Mouse (Mus musculus): ENCODE data around the gene Trim58. TPM values are rescaled to one million over a fixed set of nuclear protein-coding genes. Genes with fewer than 3 reads are reported as not detected.

Gene Trim58
- polyA plus RNA-seq, 1 experiment from 2014 or later = 0.29 TPM

- H3K4me1 ChIP-seq = no peaks in the 10 kb centered on the region
- H3K4me3 ChIP-seq = no peak overlapping the region
- no peak overlapping the region for H3K27ac ChIP-seq
- H3K27me3 ChIP-seq (ENCODE audit: low read depth, poor library complexity, severe bottlenecking) = no peaks in the 10 kb centered on the region
- 89% methylated on average over 6 of the region's 6 CpGs for WGBS
- no peaks in the 10 kb centered on the region for H3K36me3 ChIP-seq
- no peak for DNase-seq (ENCODE audit: low spot score)
- H3K9me3 ChIP-seq (replicated peaks) = no peaks in the 10 kb centered on the region
Observed at GRCm38 (mm10) chr11:58618793-58619192, 21.5 kb upstream of the Trim58 start.

GRCm38 (mm10) chr11:58626146-58626545 lies 14.1 kb upstream of the Trim58 start:
- Histone ChIP-seq H3K27ac (no peak overlapping the region), H3K4me3 (no peak overlapping the region), H3K9me3 (replicated peaks) (no peaks in the 10 kb centered on the region), H3K4me1 (no peaks in the 10 kb centered on the region), H3K27me3 (ENCODE audit: low read depth, poor library complexity, severe bottlenecking) (no peaks in the 10 kb centered on the region), H3K36me3 (no peaks in the 10 kb centered on the region)
- no peak for DNase-seq (ENCODE audit: low spot score)
- WGBS = 70% methylated on average over 4 of the region's 4 CpGs

- DNase-seq (ENCODE audit: low spot score) = no peak
- 81% methylated on average over 5 of the region's 5 CpGs for WGBS
- no peak within 1 kb of the TSS for H3K27ac ChIP-seq
- no peaks in the 10 kb centered on the region for H3K27me3 ChIP-seq (ENCODE audit: low read depth, poor library complexity, severe bottlenecking)
- H3K4me3 ChIP-seq = no peak within 1 kb of the TSS
- no peaks in the 10 kb centered on the region for H3K9me3 ChIP-seq (replicated peaks)
- H3K4me1 ChIP-seq = no peaks in the 10 kb centered on the region
- H3K36me3 ChIP-seq = no peaks in the 10 kb centered on the region
Observed at GRCm38 (mm10) chr11:58630401-58630800, 9.9 kb upstream of the Trim58 start, which contains the start of gene Olfr323. Gene Olfr323 (minus strand): TSS chr11:58630501.

GRCm38 (mm10) chr11:58634878-58635277 lies 5.4 kb upstream of the Trim58 start:
- Histone ChIP-seq H3K9me3 (replicated peaks) (no peaks in the 10 kb centered on the region), H3K4me3 (no peak overlapping the region), H3K36me3 (no peaks in the 10 kb centered on the region), H3K27me3 (ENCODE audit: low read depth, poor library complexity, severe bottlenecking) (peaks cover 20% of the 10 kb centered on the region), H3K27ac (no peak overlapping the region), H3K4me1 (no peaks in the 10 kb centered on the region)
- WGBS = 72% methylated on average over 4 of the region's 4 CpGs
- no peak for DNase-seq (ENCODE audit: low spot score)

- Histone ChIP-seq H3K9me3 (replicated peaks) (no peaks in the 10 kb centered on the region), H3K27ac (no peak overlapping the region), H3K4me1 (peaks cover 9% of the 10 kb centered on the region), H3K27me3 (ENCODE audit: low read depth, poor library complexity, severe bottlenecking) (peaks cover 36% of the 10 kb centered on the region), H3K4me3 (no peak overlapping the region), H3K36me3 (no peaks in the 10 kb centered on the region)
- 18% methylated on average over 3 of the region's 4 CpGs for WGBS
- peak; percentile 72 for DNase-seq (ENCODE audit: low spot score)
Observed at GRCm38 (mm10) chr11:58636376-58636977, 3.8 kb upstream of the Trim58 start.

GRCm38 (mm10) chr11:58638176-58638701 lies 2.0 kb upstream of the Trim58 start:
- Histone ChIP-seq H3K4me3 (no peak overlapping the region), H3K4me1 (peaks cover 9% of the 10 kb centered on the region), H3K27me3 (ENCODE audit: low read depth, poor library complexity, severe bottlenecking) (peaks cover 43% of the 10 kb centered on the region), H3K27ac (no peak overlapping the region), H3K36me3 (no peaks in the 10 kb centered on the region), H3K9me3 (replicated peaks) (no peaks in the 10 kb centered on the region)
- DNase-seq (ENCODE audit: low spot score) = no peak
- WGBS = 37% methylated on average over 7 of the region's 7 CpGs

- DNase-seq (ENCODE audit: low spot score) = no peak
- Histone ChIP-seq H3K9me3 (replicated peaks) (no peaks in the 10 kb centered on the region), H3K4me1 (peaks cover 9% of the 10 kb centered on the region), H3K27me3 (ENCODE audit: low read depth, poor library complexity, severe bottlenecking) (peaks cover 43% of the 10 kb centered on the region), H3K27ac (no peak overlapping the region), H3K36me3 (no peaks in the 10 kb centered on the region), H3K4me3 (peak overlapping the region; percentile 56)
- WGBS = 34% methylated on average over 14 of the region's 14 CpGs
Observed at GRCm38 (mm10) chr11:58641057-58641456, 792 bp downstream of the Trim58 start.

- Histone ChIP-seq H3K27ac (no peak overlapping the region), H3K4me1 (peaks cover 9% of the 10 kb centered on the region), H3K9me3 (replicated peaks) (no peaks in the 10 kb centered on the region), H3K27me3 (ENCODE audit: low read depth, poor library complexity, severe bottlenecking) (peaks cover 43% of the 10 kb centered on the region), H3K4me3 (no peak overlapping the region), H3K36me3 (no peaks in the 10 kb centered on the region)
- DNase-seq (ENCODE audit: low spot score) = no peak
- WGBS = 85% methylated on average over 13 of the region's 13 CpGs
Observed at GRCm38 (mm10) chr11:58641638-58642358, 1.5 kb downstream of the Trim58 start.

- Histone ChIP-seq H3K4me1 (peaks cover 9% of the 10 kb centered on the region), H3K36me3 (no peaks in the 10 kb centered on the region), H3K27me3 (ENCODE audit: low read depth, poor library complexity, severe bottlenecking) (peaks cover 32% of the 10 kb centered on the region), H3K27ac (no peak overlapping the region), H3K9me3 (replicated peaks) (no peaks in the 10 kb centered on the region), H3K4me3 (no peak overlapping the region)
- WGBS = 38% methylated on average over 6 of the region's 6 CpGs
- DNase-seq (ENCODE audit: low spot score) = peak; percentile 40
Observed at GRCm38 (mm10) chr11:58643350-58643749, 3.1 kb downstream of the Trim58 start.

- H3K4me1 ChIP-seq = no peaks in the 10 kb centered on the region
- no peaks in the 10 kb centered on the region for H3K9me3 ChIP-seq (replicated peaks)
- WGBS = 91% methylated on average over 3 of the region's 3 CpGs
- no peaks in the 10 kb centered on the region for H3K36me3 ChIP-seq
- H3K27ac ChIP-seq = no peak overlapping the region
- H3K4me3 ChIP-seq = no peak overlapping the region
- DNase-seq (ENCODE audit: low spot score) = no peak
- no peaks in the 10 kb centered on the region for H3K27me3 ChIP-seq (ENCODE audit: low read depth, poor library complexity, severe bottlenecking)
Observed at GRCm38 (mm10) chr11:58655151-58655550, 14.9 kb downstream of the Trim58 start.

- 87% methylated on average over 4 of the region's 4 CpGs for WGBS
- DNase-seq (ENCODE audit: low spot score) = no peak
- H3K27ac ChIP-seq = no peak within 1 kb of the TSS
- H3K9me3 ChIP-seq (replicated peaks) = no peaks in the 10 kb centered on the region
- no peak within 1 kb of the TSS for H3K4me3 ChIP-seq
- H3K36me3 ChIP-seq = no peaks in the 10 kb centered on the region
- H3K4me1 ChIP-seq = no peaks in the 10 kb centered on the region
- H3K27me3 ChIP-seq (ENCODE audit: low read depth, poor library complexity, severe bottlenecking) = no peaks in the 10 kb centered on the region
Observed at GRCm38 (mm10) chr11:58658596-58658995, 18.3 kb downstream of the Trim58 start, which contains the start of gene Olfr322. Gene Olfr322 (plus strand): TSS chr11:58658782.

GRCm38 (mm10) chr11:58669252-58669651 lies 29.0 kb downstream of the Trim58 start:
- H3K4me3 ChIP-seq = no peak overlapping the region
- no peaks in the 10 kb centered on the region for H3K4me1 ChIP-seq
- H3K27ac ChIP-seq = no peak overlapping the region
- no peaks in the 10 kb centered on the region for H3K27me3 ChIP-seq (ENCODE audit: low read depth, poor library complexity, severe bottlenecking)
- no peak for DNase-seq (ENCODE audit: low spot score)
- no peaks in the 10 kb centered on the region for H3K36me3 ChIP-seq
- no peaks in the 10 kb centered on the region for H3K9me3 ChIP-seq (replicated peaks)

GRCm38 (mm10) chr11:58671825-58672224 lies 31.6 kb downstream of the Trim58 start:
- no peaks in the 10 kb centered on the region for H3K9me3 ChIP-seq (replicated peaks)
- H3K4me1 ChIP-seq = no peaks in the 10 kb centered on the region
- WGBS = 59% methylated on average over 4 of the region's 4 CpGs

More at GRCm38 (mm10) chr11:58671825-58672224, 31.6 kb downstream of the Trim58 start:
- Histone ChIP-seq H3K27me3 (ENCODE audit: low read depth, poor library complexity, severe bottlenecking) (no peaks in the 10 kb centered on the region), H3K27ac (no peak overlapping the region), H3K36me3 (no peaks in the 10 kb centered on the region), H3K4me3 (no peak overlapping the region)
- DNase-seq (ENCODE audit: low spot score) = no peak

Measured in limb, embryonic 10.5 days (tissue).